Mouse (Mus musculus) olfactory bulb, adult 2 months (tissue): ENCODE data around the gene Csnk1g1.

Experiments
- CTCF ChIP-seq: fragments of 200-500 bp; IDR thresholded peaks from 2 replicates; pipeline ENCODE4 v1.5.1; 2012; ENCODE audit warnings: low read depth, mild to moderate bottlenecking, low read length, moderate library complexity; ENCODE audit not compliant: insufficient read depth
- POLR2A ChIP-seq: fragments of 200-500 bp; IDR thresholded peaks from 2 replicates; pipeline ENCODE4 v1.6.1; 2012; ENCODE audit warnings: mild to moderate bottlenecking, low read depth, low read length, moderate library complexity; ENCODE audit not compliant: insufficient read depth

- no peak for TF ChIP-seq CTCF
- no peak for TF ChIP-seq POLR2A
These were observed 160.3 kb downstream of the Csnk1g1 start for GRCm38 (mm10) chr9:66068971-66069391.
